Mouse (Mus musculus): ENCODE measurements around the gene Klf15. TPM values are rescaled to one million over a fixed set of nuclear protein-coding genes. Genes with fewer than 3 reads are reported as not detected.

Gene Klf15
- total RNA-seq, 2 experiments from 2014 or later: 54.4 to 64.4 TPM

- intact Hi-C loops (cut with DNase I): no loop called here
- no peak for TF ChIP-seq CTCF (IDR thresholded peaks at IDR 0.05)
These were observed 4.6 kb downstream of the Klf15 start for GRCm38 (mm10) chr6:90466847-90467410.

GRCm38 (mm10) chr6:90468216-90468615, 5.8 kb downstream of the Klf15 start:
- no peak for DNase-seq
- intact Hi-C loops (cut with DNase I): no loop called here
- peak overlapping the region; percentile 100 for H3K27ac ChIP-seq
- peak overlapping the region; percentile 99 for H3K4me3 ChIP-seq
- no peak for TF ChIP-seq CTCF (IDR thresholded peaks at IDR 0.05)

More at GRCm38 (mm10) chr6:90466847-90467410, 4.6 kb downstream of the Klf15 start:
- peak overlapping the region; percentile 99 for H3K4me3 ChIP-seq
- DNase-seq: no peak
- H3K27ac ChIP-seq: peak overlapping the region; percentile 100

- Histone ChIP-seq H3K27ac (peak overlapping the region; percentile 100), H3K4me3 (peak overlapping the region; percentile 99)
- TF ChIP-seq CTCF (IDR thresholded peaks at IDR 0.05): no peak
- DNase-seq: no peak
- intact Hi-C loops (cut with DNase I): no loop called here
These were observed 6.7 kb downstream of the Klf15 start for GRCm38 (mm10) chr6:90469041-90469440.

GRCm38 (mm10) chr6:90470255-90470654, 7.9 kb downstream of the Klf15 start:
- Histone ChIP-seq H3K27ac (peak overlapping the region; percentile 100), H3K4me3 (peak overlapping the region; percentile 51)
- TF ChIP-seq CTCF (IDR thresholded peaks at IDR 0.05): no peak
- intact Hi-C loops (cut with DNase I): no loop called here
- no peak for DNase-seq

GRCm38 (mm10) chr6:90470947-90471541, 8.7 kb downstream of the Klf15 start:
- intact Hi-C loops (cut with DNase I): no loop called here
- Histone ChIP-seq H3K27ac (peak overlapping the region; percentile 100), H3K4me3 (peak overlapping the region; percentile 51)
- no peak for TF ChIP-seq CTCF (IDR thresholded peaks at IDR 0.05)
- DNase-seq: peak; percentile 76

- no peak for TF ChIP-seq CTCF (IDR thresholded peaks at IDR 0.05)
- DNase-seq: peak; percentile 68
- H3K27ac ChIP-seq: peak overlapping the region; percentile 100
- peak overlapping the region; percentile 51 for H3K4me3 ChIP-seq
- intact Hi-C loops (cut with DNase I): loop anchor here (2.0 kb wide), 1 partner anchor 35 kb away; no protein-coding TSS in a partner anchor
These were observed 9.7 kb downstream of the Klf15 start for GRCm38 (mm10) chr6:90472079-90472478.

GRCm38 (mm10) chr6:90472697-90473096, 10.3 kb downstream of the Klf15 start:
- peak; percentile 77 for DNase-seq

GRCm38 (mm10) chr6:90473630-90474360, 11.4 kb downstream of the Klf15 start:
- no peak for DNase-seq
- no peak for TF ChIP-seq CTCF (IDR thresholded peaks at IDR 0.05)
- intact Hi-C loops (cut with DNase I): loop anchor here (2.0 kb wide), 1 partner anchor 33 kb away; no protein-coding TSS in a partner anchor
- Histone ChIP-seq H3K4me3 (peak overlapping the region; percentile 13), H3K27ac (peak overlapping the region; percentile 100)

More at GRCm38 (mm10) chr6:90472697-90473096, 10.3 kb downstream of the Klf15 start:
- peak overlapping the region; percentile 25; the same call in 1 of the 2 replicates for H3K4me3 ChIP-seq
- no peak for TF ChIP-seq CTCF (IDR thresholded peaks at IDR 0.05)
- intact Hi-C loops (cut with DNase I): loop anchor here (2.0 kb wide), 1 partner anchor 34 kb away; no protein-coding TSS in a partner anchor
- peak overlapping the region; percentile 100 for H3K27ac ChIP-seq

GRCm38 (mm10) chr6:90474361-90474750, 12.0 kb downstream of the Klf15 start:
- no peak for TF ChIP-seq CTCF (IDR thresholded peaks at IDR 0.05)
- H3K4me3 ChIP-seq: 0 out of 2 replicates have a peak overlapping the region, but pooled peaks have one; percentile 2
- DNase-seq: no peak
- peak overlapping the region; percentile 100 for H3K27ac ChIP-seq
- intact Hi-C loops (cut with DNase I): no loop called here

GRCm38 (mm10) chr6:90475176-90475853, 12.9 kb downstream of the Klf15 start:
- TF ChIP-seq CTCF (IDR thresholded peaks at IDR 0.05): no peak
- no peak overlapping the region for H3K4me3 ChIP-seq

GRCm38 (mm10) chr6:90475854-90476212, 13.5 kb downstream of the Klf15 start:
- H3K4me3 ChIP-seq: no peak overlapping the region
- no peak for TF ChIP-seq CTCF (IDR thresholded peaks at IDR 0.05)
- intact Hi-C loops (cut with DNase I): no loop called here
- no peak for DNase-seq
- H3K27ac ChIP-seq: peak overlapping the region; percentile 80

More at GRCm38 (mm10) chr6:90475176-90475853, 12.9 kb downstream of the Klf15 start:
- H3K27ac ChIP-seq: peak overlapping the region; percentile 80
- intact Hi-C loops (cut with DNase I): no loop called here
- DNase-seq: no peak

GRCm38 (mm10) chr6:90476941-90477518, 14.7 kb downstream of the Klf15 start:
- TF ChIP-seq CTCF (IDR thresholded peaks at IDR 0.05): no peak
- DNase-seq: peak; percentile 88
- peak overlapping the region; percentile 80 for H3K27ac ChIP-seq
- peak overlapping the region; percentile 1; the same call in 1 of the 2 replicates for H3K4me3 ChIP-seq
- intact Hi-C loops (cut with DNase I): no loop called here

All from gastrocnemius, adult 2 months (tissue).